14 mouse cellular contexts compared by ENCODE assay signal in genomic region chr3:131593143-131593798, GRCm38 (mm10). TPM values are rescaled to one million over a fixed set of nuclear protein-coding genes. Genes with fewer than 3 reads are reported as not detected.
A peak's percentile ranks its signal among the peaks of the same experiment; 100 is the strongest.
DNase-seq lines count a peak whose midpoint lies in the region; ATAC-seq lines count a peak whose summit lies in the region.
"Had no signal": no experiment of that assay in that cellular context is flagged by ENCODE, and none has a peak within 500 bp of the region (broad histone marks: within the 10 kb centered on the region; RNA-seq: fewer than 3 reads in every experiment).

No protein-coding gene starts in this region.

- H3K36me3 ChIP-seq in kidney, embryonic 16.5 days (ENCODE audit: insufficient read depth, low read length): peaks cover 9% of the 10 kb centered on the region; the same call in 1 of the 2 replicates

- no peak overlapping the region for H3K4me3 ChIP-seq in kidney, embryonic 16.5 days (ENCODE audit: low read length)
- H3K4me3 ChIP-seq: embryonic facial prominence, embryonic 12.5 days; heart, embryonic 10.5 days had no signal

- H3K9ac ChIP-seq in kidney, embryonic 16.5 days (replicated peaks; ENCODE audit: low read length): no peak overlapping the region
- H3K9ac ChIP-seq: embryonic facial prominence, embryonic 12.5 days had no signal

- H3K27me3 ChIP-seq in kidney, embryonic 16.5 days (ENCODE audit: insufficient read depth, low read length): no peaks in the 10 kb centered on the region
- H3K27me3 ChIP-seq: embryonic facial prominence, embryonic 12.5 days had no signal

- WGBS in kidney, embryonic 16.5 days: 58% methylated on average over 15 of the region's 15 CpGs

- H3K27ac ChIP-seq in kidney, embryonic 16.5 days (ENCODE audit: low read length): no peak overlapping the region
- H3K27ac ChIP-seq: embryonic facial prominence, embryonic 12.5 days; heart, embryonic 10.5 days; macrophage had no signal

- ATAC-seq in kidney, embryonic 16.5 days (ENCODE audit: low FRiP score, low TSS enrichment): no peak; the same call in 1 of the 2 replicates
- ATAC-seq: inflammation-experienced regulatory T-cells, adult 6 months had no signal

- H3K4me1 ChIP-seq in kidney, embryonic 16.5 days (ENCODE audit: insufficient read depth, low read length): no peaks in the 10 kb centered on the region
- H3K4me1 ChIP-seq: embryonic facial prominence, embryonic 12.5 days; heart, embryonic 10.5 days had no signal

- no peaks in the 10 kb centered on the region for H3K9me3 ChIP-seq in kidney, embryonic 16.5 days (ENCODE audit: low read length)
- H3K9me3 ChIP-seq: embryonic facial prominence, embryonic 12.5 days; heart, embryonic 10.5 days had no signal

- no peak overlapping the region for H3K4me2 ChIP-seq in kidney, embryonic 16.5 days (replicated peaks; ENCODE audit: low read depth, low read length)
- H3K4me2 ChIP-seq: embryonic facial prominence, embryonic 12.5 days had no signal

- DNase-seq in kidney, postnatal 4 days: peak; percentile 12 to 17
- DNase-seq in 416B (ENCODE audit: low read depth): peak; percentile 62
- DNase-seq in NIH3T3 (ENCODE audit: low read depth): peak; percentile 70
- DNase-seq in hindlimb bud, embryonic 11.5 days (ENCODE audit: extremely low spot score, low read depth, low spot score): peak; percentile 20
- DNase-seq in right cerebral cortex, postnatal 14 days: no peak
- DNase-seq in T-cell, adult 2 months (ENCODE audit: low spot score): no peak
- DNase-seq: adrenal gland, postnatal 10 days; cerebellum, adult 11 months; left cerebral cortex, postnatal 4 days had no signal

RNA-seq across cellular contexts. Expression of gene Papss1, which starts 28.7 kb away (rescaled TPM):
- 115 and 124 TPM in 2 replicates for polyA plus RNA-seq in kidney, embryonic 16.5 days (2015; fragmentation: Nextera tagmentation; extraction: Ambion mirVana)

Comparison
In these comparisons a context has a peak if more than half of its experiments do, and no peak if none do; other contexts are left out.
1. DNase-seq: peak in kidney, postnatal 4 days (2 of 2), 416B (single experiment), NIH3T3 (single experiment) and hindlimb bud, embryonic 11.5 days (single experiment); none in right cerebral cortex, postnatal 14 days (single experiment) and T-cell, adult 2 months (single experiment).